Mouse (Mus musculus): ENCODE measurements around the gene Pcca. TPM values are rescaled to one million over a fixed set of nuclear protein-coding genes. Genes with fewer than 3 reads are reported as not detected.

The Pcca gene
- polyA plus RNA-seq, 1 experiment = 18.8 TPM

- no peak overlapping the region for H3ac ChIP-seq (ENCODE audit: control insufficient read depth, insufficient read length)
- TF ChIP-seq SRF (IDR thresholded peaks at IDR 0.05; ENCODE audit: control insufficient read depth, insufficient read length, low read depth) (no peak), TCF3 (IDR thresholded peaks at IDR 0.05; ENCODE audit: insufficient read length, low read depth) (no peak), MAX (IDR thresholded peaks at IDR 0.05; ENCODE audit: low read depth) (no peak), CEBPB (IDR thresholded peaks at IDR 0.05; ENCODE audit: insufficient read depth, poor library complexity, severe bottlenecking) (no peak), POLR2AphosphoS2 (IDR thresholded peaks at IDR 0.05; ENCODE audit: insufficient read length, low read depth) (no peak), USF1 (IDR thresholded peaks at IDR 0.05; ENCODE audit: low read depth) (no peak), POLR2A (IDR thresholded peaks at IDR 0.05; ENCODE audit: insufficient read length, low read depth) (no peak), E2F4 (IDR thresholded peaks at IDR 0.05; ENCODE audit: insufficient read depth) (no peak)
- no peak overlapping the region for H3K4me3 ChIP-seq
Measured at GRCm38 (mm10) chr14:122730921-122731551, 196.9 kb downstream of the Pcca start.

DNA sequence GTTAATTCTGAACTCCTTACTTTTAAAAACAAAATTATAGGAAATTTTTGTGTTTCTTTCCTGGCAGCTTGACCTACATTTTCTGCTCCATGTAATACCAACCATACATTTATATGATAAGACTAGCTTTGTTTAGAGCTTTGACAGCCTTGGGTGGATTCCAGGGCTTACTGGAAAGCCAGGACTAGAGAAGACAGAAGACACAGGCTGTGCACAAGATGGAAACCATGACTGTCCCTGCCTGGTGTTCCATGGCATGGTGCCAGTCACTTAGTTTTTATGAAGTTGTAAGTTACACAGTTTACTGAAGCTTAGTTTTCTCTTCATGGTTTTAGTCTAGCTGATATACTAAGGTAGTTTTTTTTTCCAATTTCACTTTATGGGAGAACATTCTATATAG lies 202.7 kb downstream of the Pcca start:
- Histone ChIP-seq H3K79me2 (ENCODE audit: control insufficient read depth, insufficient read depth) (no peaks in the 10 kb centered on the region), H3K36me3 (ENCODE audit: control insufficient read depth, insufficient read depth) (no peaks in the 10 kb centered on the region), H3K27me3 (ENCODE audit: control insufficient read depth, insufficient read depth, insufficient read length) (no peaks in the 10 kb centered on the region), H3K4me3 (no peak overlapping the region), H3ac (ENCODE audit: control insufficient read depth, insufficient read length) (no peak overlapping the region), H3K4me2 (ENCODE audit: low read depth) (no peak overlapping the region)
- TF ChIP-seq MYOG (IDR thresholded peaks at IDR 0.05; ENCODE audit: control insufficient read depth in 1 of 3, insufficient read depth in 1 of 3, insufficient read length in 2 of 3, low read depth in 2 of 3) = no peak
- no peak for TF ChIP-seq USF1 (IDR thresholded peaks at IDR 0.05; ENCODE audit: low read depth)
- no peak for TF ChIP-seq MYOD1 (IDR thresholded peaks at IDR 0.05; ENCODE audit: control insufficient read depth in 1 of 3, insufficient read length in 2 of 3, low read depth in 2 of 3)
- TF ChIP-seq MAX (IDR thresholded peaks at IDR 0.05; ENCODE audit: low read depth) = no peak
- no peak for TF ChIP-seq TCF12 (IDR thresholded peaks at IDR 0.05; ENCODE audit: insufficient read depth, poor library complexity, severe bottlenecking)
- TF ChIP-seq POLR2A (IDR thresholded peaks at IDR 0.05; ENCODE audit: insufficient read length, low read depth) = no peak
- TF ChIP-seq E2F4 (IDR thresholded peaks at IDR 0.05; ENCODE audit: insufficient read depth) = no peak
- TF ChIP-seq CEBPB (IDR thresholded peaks at IDR 0.05; ENCODE audit: insufficient read depth, poor library complexity, severe bottlenecking) = no peak
- TF ChIP-seq POLR2AphosphoS2 (IDR thresholded peaks at IDR 0.05; ENCODE audit: insufficient read length, low read depth) = no peak
- TF ChIP-seq REST (IDR thresholded peaks at IDR 0.05; ENCODE audit: insufficient read depth, insufficient read length) = no peak
- TF ChIP-seq TCF3 (IDR thresholded peaks at IDR 0.05; ENCODE audit: insufficient read length, low read depth) = no peak
- no peak for TF ChIP-seq SRF (IDR thresholded peaks at IDR 0.05; ENCODE audit: control insufficient read depth, insufficient read length, low read depth)

More at GRCm38 (mm10) chr14:122730921-122731551, 196.9 kb downstream of the Pcca start:
- Histone ChIP-seq H3K79me2 (ENCODE audit: control insufficient read depth, insufficient read depth) (no peaks in the 10 kb centered on the region), H3K36me3 (ENCODE audit: control insufficient read depth, insufficient read depth) (no peaks in the 10 kb centered on the region), H3K4me2 (ENCODE audit: low read depth) (no peak overlapping the region), H3K27me3 (ENCODE audit: control insufficient read depth, insufficient read depth, insufficient read length) (no peaks in the 10 kb centered on the region)

DNA sequence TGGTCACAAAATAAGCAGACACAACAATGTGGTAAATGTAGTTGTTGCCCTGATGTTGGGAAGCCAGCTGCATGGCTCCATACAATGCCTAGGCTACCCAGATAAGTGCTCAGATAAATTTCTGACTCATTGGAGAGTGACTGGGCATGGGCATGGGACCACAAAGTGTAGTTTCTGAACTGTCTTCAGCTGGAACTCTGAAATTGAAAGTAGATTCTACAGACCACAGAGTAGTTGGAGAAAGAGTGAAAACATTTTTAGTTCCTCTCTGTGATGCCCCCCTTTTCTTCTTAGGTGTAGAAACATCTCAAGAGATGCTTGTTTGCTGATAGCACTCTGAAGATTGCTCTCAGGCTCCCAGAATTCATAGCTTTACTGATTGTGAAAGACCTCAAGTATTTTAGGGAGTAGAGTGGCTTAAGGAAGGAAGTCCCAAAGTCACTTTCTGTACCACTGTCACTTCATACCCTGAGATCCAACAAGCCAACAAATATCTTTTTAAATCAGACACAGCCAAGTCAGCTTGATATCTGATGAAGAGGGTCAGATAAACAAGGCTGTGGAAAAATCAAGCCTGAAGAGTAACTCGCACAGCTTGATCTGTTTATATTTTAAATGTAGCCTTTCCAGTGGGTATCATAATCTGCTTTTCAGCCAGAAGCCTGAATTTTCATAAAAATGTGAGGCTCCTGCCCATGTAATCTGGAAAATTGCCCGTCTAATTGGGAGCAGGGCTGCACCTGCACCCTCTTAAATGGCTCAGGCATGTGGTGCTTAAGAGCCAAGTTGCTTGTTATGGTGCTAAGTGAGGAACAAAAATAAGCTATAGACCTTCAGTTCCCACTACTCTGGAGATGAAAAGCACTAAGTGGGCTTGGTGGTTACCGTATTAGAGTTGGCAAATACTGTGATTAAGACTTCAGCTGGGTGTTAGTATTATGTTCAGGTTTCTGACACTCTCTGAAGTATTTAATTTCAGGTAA lies 214.0 kb downstream of the Pcca start:
- no peak overlapping the region for H3K4me3 ChIP-seq
- H3K36me3 ChIP-seq (ENCODE audit: control insufficient read depth, insufficient read depth) = no peaks in the 10 kb centered on the region
- H3K4me2 ChIP-seq (ENCODE audit: low read depth) = peak overlapping the region; percentile 25
- H3K27me3 ChIP-seq (ENCODE audit: control insufficient read depth, insufficient read depth, insufficient read length) = no peaks in the 10 kb centered on the region
- TF ChIP-seq CEBPB (IDR thresholded peaks at IDR 0.05; ENCODE audit: insufficient read depth, poor library complexity, severe bottlenecking) = no peak
- TF ChIP-seq MAX (IDR thresholded peaks at IDR 0.05; ENCODE audit: low read depth) = no peak
- no peak for TF ChIP-seq E2F4 (IDR thresholded peaks at IDR 0.05; ENCODE audit: insufficient read depth)
- no peak for TF ChIP-seq POLR2A (IDR thresholded peaks at IDR 0.05; ENCODE audit: insufficient read length, low read depth)
- no peaks in the 10 kb centered on the region for H3K79me2 ChIP-seq (ENCODE audit: control insufficient read depth, insufficient read depth)
- no peak overlapping the region for H3ac ChIP-seq (ENCODE audit: control insufficient read depth, insufficient read length)

DNA sequence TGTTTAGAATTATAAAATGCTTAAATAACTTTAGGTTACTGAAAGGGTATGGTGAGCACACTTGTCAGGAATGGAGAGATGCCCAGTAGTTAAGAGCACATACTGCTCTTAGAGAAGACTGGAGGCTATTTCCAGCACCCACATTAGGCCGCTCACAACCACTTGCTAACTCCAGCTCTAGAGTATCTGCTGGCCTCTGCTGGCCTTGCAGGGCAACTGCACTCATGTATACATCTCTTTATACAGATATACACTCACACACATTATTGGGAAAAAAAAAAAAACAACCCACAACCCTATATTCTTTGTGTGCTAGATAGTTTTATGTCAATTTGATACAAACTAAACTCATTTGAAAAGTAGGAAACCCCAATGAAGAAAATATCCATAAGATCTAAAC lies 217.4 kb downstream of the Pcca start:
- no peak overlapping the region for H3ac ChIP-seq (ENCODE audit: control insufficient read depth, insufficient read length)
- H3K36me3 ChIP-seq (ENCODE audit: control insufficient read depth, insufficient read depth) = no peaks in the 10 kb centered on the region
- no peak overlapping the region for H3K4me3 ChIP-seq
- H3K27me3 ChIP-seq (ENCODE audit: control insufficient read depth, insufficient read depth, insufficient read length) = no peaks in the 10 kb centered on the region
- no peak for TF ChIP-seq POLR2AphosphoS2 (IDR thresholded peaks at IDR 0.05; ENCODE audit: insufficient read length, low read depth)
- no peak for TF ChIP-seq USF1 (IDR thresholded peaks at IDR 0.05; ENCODE audit: low read depth)
- TF ChIP-seq SRF (IDR thresholded peaks at IDR 0.05; ENCODE audit: control insufficient read depth, insufficient read length, low read depth) = no peak
- TF ChIP-seq TCF3 (IDR thresholded peaks at IDR 0.05; ENCODE audit: insufficient read length, low read depth) = no peak
- TF ChIP-seq E2F4 (IDR thresholded peaks at IDR 0.05; ENCODE audit: insufficient read depth) = no peak
- TF ChIP-seq REST (IDR thresholded peaks at IDR 0.05; ENCODE audit: insufficient read depth, insufficient read length) = no peak
- TF ChIP-seq MAX (IDR thresholded peaks at IDR 0.05; ENCODE audit: low read depth) = no peak
- TF ChIP-seq MYOD1 (IDR thresholded peaks at IDR 0.05; ENCODE audit: control insufficient read depth in 1 of 3, insufficient read length in 2 of 3, low read depth in 2 of 3) = no peak
- TF ChIP-seq POLR2A (IDR thresholded peaks at IDR 0.05; ENCODE audit: insufficient read length, low read depth) = no peak
- no peak for TF ChIP-seq CEBPB (IDR thresholded peaks at IDR 0.05; ENCODE audit: insufficient read depth, poor library complexity, severe bottlenecking)
- no peak for TF ChIP-seq TCF12 (IDR thresholded peaks at IDR 0.05; ENCODE audit: insufficient read depth, poor library complexity, severe bottlenecking)
- TF ChIP-seq MYOG (IDR thresholded peaks at IDR 0.05; ENCODE audit: control insufficient read depth in 1 of 3, insufficient read depth in 1 of 3, insufficient read length in 2 of 3, low read depth in 2 of 3) = no peak
- H3K4me2 ChIP-seq (ENCODE audit: low read depth) = no peak overlapping the region
- no peaks in the 10 kb centered on the region for H3K79me2 ChIP-seq (ENCODE audit: control insufficient read depth, insufficient read depth)

Measured in myocyte (in vitro differentiated cells).